26 mouse cellular contexts compared by ENCODE assay signal in the genomic region with DNA sequence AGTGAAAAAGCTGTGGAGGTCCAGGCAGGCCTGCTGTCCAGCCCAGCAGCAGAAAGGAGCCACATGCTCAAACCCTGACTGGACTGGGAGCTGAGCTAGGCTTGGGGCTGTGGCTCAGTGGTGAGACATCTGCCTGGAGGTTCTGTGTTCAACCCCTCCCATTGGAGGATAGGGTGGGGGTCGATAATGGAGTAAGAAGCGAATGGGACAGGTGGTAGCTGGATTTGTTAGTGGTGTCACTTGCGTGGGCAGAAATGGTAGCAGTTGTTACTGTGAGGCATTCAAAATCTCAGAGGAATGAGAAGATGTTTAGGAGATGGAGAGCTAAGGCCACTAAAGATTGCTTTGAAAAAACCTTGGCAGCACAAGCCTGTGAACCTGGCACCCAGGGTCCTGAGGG. TPM values are rescaled to one million over a fixed set of nuclear protein-coding genes. Genes with fewer than 3 reads are reported as not detected.
"Had no signal": no experiment of that assay in that cellular context is flagged by ENCODE, and none has a peak within 500 bp of the region (broad histone marks: within the 10 kb centered on the region; RNA-seq: fewer than 3 reads in every experiment).

No protein-coding gene starts in this region.

- ATAC-seq: forebrain, embryonic 13.5 days; forebrain, embryonic 14.5 days; forebrain, embryonic 15.5 days; forebrain, embryonic 16.5 days; forebrain, postnatal 0 days had no signal

- H3K4me2 ChIP-seq: embryonic facial prominence, embryonic 12.5 days; embryonic facial prominence, embryonic 13.5 days; embryonic facial prominence, embryonic 15.5 days; forebrain, embryonic 12.5 days; forebrain, embryonic 13.5 days; forebrain, embryonic 15.5 days had no signal

- DNase-seq: cerebellum, adult 18-20 months; cerebellum, adult 2 months; cerebellum, adult 8-10 months; cerebellum, adult 9-10 months; cerebellum, adult 9-11 months; cerebellum, postnatal 10 days; cerebellum, postnatal 14 days; cerebellum, postnatal 25 days; cerebellum, postnatal 36 days; embryo, embryonic 11 days; forebrain, postnatal 0 days; gastrocnemius, postnatal 10 days; gastrocnemius, postnatal 14 days had no signal

- H3K9me3 ChIP-seq: embryonic facial prominence, embryonic 12.5 days; embryonic facial prominence, embryonic 13.5 days; embryonic facial prominence, embryonic 15.5 days; forebrain, embryonic 10.5 days; forebrain, embryonic 12.5 days; forebrain, embryonic 13.5 days; forebrain, embryonic 15.5 days had no signal

- H3K4me1 ChIP-seq: embryonic facial prominence, embryonic 12.5 days; embryonic facial prominence, embryonic 13.5 days; embryonic facial prominence, embryonic 15.5 days; forebrain, embryonic 10.5 days; forebrain, embryonic 12.5 days; forebrain, embryonic 13.5 days; forebrain, embryonic 15.5 days had no signal

- H3K4me3 ChIP-seq: embryonic facial prominence, embryonic 12.5 days; embryonic facial prominence, embryonic 13.5 days; embryonic facial prominence, embryonic 15.5 days; erythroblast, embryonic 14.5 days; forebrain, embryonic 10.5 days; forebrain, embryonic 12.5 days; forebrain, embryonic 13.5 days; forebrain, embryonic 15.5 days; gastrocnemius, adult 2 months; heart, adult 2 months had no signal

- H3K9ac ChIP-seq: embryonic facial prominence, embryonic 12.5 days; embryonic facial prominence, embryonic 13.5 days; embryonic facial prominence, embryonic 15.5 days; forebrain, embryonic 12.5 days; forebrain, embryonic 13.5 days; forebrain, embryonic 15.5 days; forebrain, postnatal 0 days had no signal

- H3K27me3 ChIP-seq: embryonic facial prominence, embryonic 12.5 days; embryonic facial prominence, embryonic 13.5 days; embryonic facial prominence, embryonic 15.5 days; forebrain, embryonic 12.5 days; forebrain, embryonic 13.5 days; forebrain, embryonic 15.5 days had no signal

- H3K27ac ChIP-seq: embryonic facial prominence, embryonic 12.5 days; embryonic facial prominence, embryonic 13.5 days; embryonic facial prominence, embryonic 15.5 days; forebrain, embryonic 10.5 days; forebrain, embryonic 12.5 days; forebrain, embryonic 13.5 days; forebrain, embryonic 15.5 days; heart, adult 2 months had no signal

RNA-seq across cellular contexts. Expression of gene Alpk3, which starts 9.6 kb away (rescaled TPM):
- polyA plus RNA-seq: forebrain, embryonic 11.5 days; forebrain, embryonic 13.5 days had no signal
